Mouse (Mus musculus) cortical plate, adult 2 months (tissue): ENCODE results near the gene Krt23.

Experiments used
- CTCF ChIP-seq: fragments of 200-500 bp; IDR thresholded peaks from 2 replicates; pipeline ENCODE4 v1.5.1; 2011; ENCODE audit warnings: mild to moderate bottlenecking, control low read depth, low read length; ENCODE audit not compliant: insufficient read depth; ENCODE audit errors: extremely low read depth
- POLR2A ChIP-seq: fragments of 200-500 bp; IDR thresholded peaks from 2 replicates; pipeline ENCODE4 v1.6.1; 2011; ENCODE audit warnings: mild to moderate bottlenecking, low read length, control low read depth; ENCODE audit not compliant: insufficient read depth; ENCODE audit errors: extremely low read depth

DNA sequence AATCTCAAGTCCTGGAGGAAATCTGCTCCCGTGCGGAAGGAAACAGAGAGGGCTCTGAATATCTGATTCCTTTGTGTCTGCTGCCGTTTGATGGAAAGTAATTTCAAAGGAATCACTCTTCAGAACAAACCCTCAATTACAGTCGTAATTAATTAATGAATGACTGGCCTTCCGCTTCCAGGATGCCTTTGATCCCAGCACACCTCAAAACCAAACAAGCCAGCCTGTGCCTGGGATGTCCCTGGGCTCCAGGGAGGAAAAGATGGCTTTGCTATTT, 575 bp upstream of the Krt23 start:
- no peak for TF ChIP-seq CTCF
- TF ChIP-seq POLR2A, result no peak
